Mouse (Mus musculus) gastrocnemius, postnatal 10 days (tissue): ENCODE results near the gene Gnpda2. TPM values are rescaled to one million over a fixed set of nuclear protein-coding genes. Genes with fewer than 3 reads are reported as not detected.

Experiments used
- DNase-seq: peaks from one replicate; pipeline ENCODE4 v3.0.0; 2021; ENCODE audit warnings: mixed read lengths
- long read RNA-seq, 2 experiments: library from polyadenylated mRNA; stranded (forward); transcript quantifications; one replicate each; pipeline ENCODE4 v2.0.0; 2021
- total RNA-seq, 2 experiments: library from RNA; stranded (reverse); gene quantifications; 2 replicates each; pipeline ENCODE4 v1.2.3; 2021

The Gnpda2 gene
- total RNA-seq, result 10 to 100 TPM in 1 of 2 experiments, 1 to 10 TPM in 1; 9.4 to 10.1 TPM
- long read RNA-seq, experiment 1, transcript Gnpda2-201 (7 exons, 1,894 nt), result major isoform, 9 of 12 reads
- long read RNA-seq, experiment 1, partial matches to known transcripts, result 1 of 12 reads
- long read RNA-seq, experiment 1, other reads (novel, unspliced or antisense), result 1 of 12 reads
- long read RNA-seq, experiment 2, transcript Gnpda2-201 (7 exons, 1,894 nt), result major isoform, 6 of 8 reads
- long read RNA-seq, experiment 2, partial matches to known transcripts, result 0 of 8 reads
- long read RNA-seq, experiment 2, other reads (novel, unspliced or antisense), result 0 of 8 reads

DNA sequence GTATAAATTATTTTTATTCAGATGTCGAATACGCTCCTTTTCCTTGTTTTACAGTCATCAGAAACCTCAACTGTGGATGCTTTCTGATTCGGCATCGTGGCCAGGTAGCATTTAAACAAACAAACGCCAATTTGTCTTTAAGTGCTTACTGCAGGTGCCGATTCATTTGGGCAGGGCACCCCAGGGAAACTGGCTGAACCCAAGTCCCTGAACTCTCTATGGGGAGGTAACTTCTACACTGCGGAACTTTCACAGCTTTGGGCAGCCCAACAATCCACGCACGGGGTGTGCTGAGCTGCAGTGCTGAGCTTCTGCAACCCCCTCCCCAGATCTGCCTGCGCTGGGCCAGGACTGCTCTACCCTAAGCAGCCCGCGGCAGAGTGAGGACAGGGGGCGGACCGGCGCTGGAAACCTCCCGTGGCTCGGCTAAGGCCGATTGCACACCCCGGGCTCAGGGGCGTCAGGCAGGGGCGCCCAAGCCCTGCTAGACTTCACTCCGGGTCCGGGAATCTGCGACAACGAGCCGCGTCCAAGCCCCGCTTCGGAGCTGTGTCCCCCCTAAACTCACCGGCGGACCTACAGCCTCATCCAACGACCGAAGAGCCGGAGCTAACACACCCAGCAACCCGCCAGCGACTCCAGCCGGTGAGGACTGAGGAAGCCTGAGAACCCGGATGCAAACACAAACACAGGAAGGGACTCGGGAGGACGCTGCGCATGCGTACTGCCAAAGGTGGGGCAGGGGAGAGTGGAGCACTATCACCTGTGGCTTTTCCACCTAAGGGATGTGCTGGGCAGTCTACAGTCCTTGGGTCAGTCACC lies at the start of gene Gnpda2:
TSS of gene Gnpda2 (minus strand) at position 701 of the 822 bp plus-strand sequence.
- peak; percentile 72 for DNase-seq

- DNase-seq, result no peak
These were observed 42.6 kb upstream of the Gnpda2 start for GRCm38 (mm10) chr5:69634766-69635165.

- no peak for DNase-seq
These were observed 28.8 kb upstream of the Gnpda2 start for GRCm38 (mm10) chr5:69620899-69621298.

GRCm38 (mm10) chr5:69613209-69613796 lies 21.2 kb upstream of the Gnpda2 start:
- no peak for DNase-seq

- no peak for DNase-seq
These were observed 8.9 kb upstream of the Gnpda2 start for GRCm38 (mm10) chr5:69601027-69601426.

- DNase-seq, result no peak
These were observed 34.7 kb downstream of the Gnpda2 start for GRCm38 (mm10) chr5:69557404-69557935.

DNA sequence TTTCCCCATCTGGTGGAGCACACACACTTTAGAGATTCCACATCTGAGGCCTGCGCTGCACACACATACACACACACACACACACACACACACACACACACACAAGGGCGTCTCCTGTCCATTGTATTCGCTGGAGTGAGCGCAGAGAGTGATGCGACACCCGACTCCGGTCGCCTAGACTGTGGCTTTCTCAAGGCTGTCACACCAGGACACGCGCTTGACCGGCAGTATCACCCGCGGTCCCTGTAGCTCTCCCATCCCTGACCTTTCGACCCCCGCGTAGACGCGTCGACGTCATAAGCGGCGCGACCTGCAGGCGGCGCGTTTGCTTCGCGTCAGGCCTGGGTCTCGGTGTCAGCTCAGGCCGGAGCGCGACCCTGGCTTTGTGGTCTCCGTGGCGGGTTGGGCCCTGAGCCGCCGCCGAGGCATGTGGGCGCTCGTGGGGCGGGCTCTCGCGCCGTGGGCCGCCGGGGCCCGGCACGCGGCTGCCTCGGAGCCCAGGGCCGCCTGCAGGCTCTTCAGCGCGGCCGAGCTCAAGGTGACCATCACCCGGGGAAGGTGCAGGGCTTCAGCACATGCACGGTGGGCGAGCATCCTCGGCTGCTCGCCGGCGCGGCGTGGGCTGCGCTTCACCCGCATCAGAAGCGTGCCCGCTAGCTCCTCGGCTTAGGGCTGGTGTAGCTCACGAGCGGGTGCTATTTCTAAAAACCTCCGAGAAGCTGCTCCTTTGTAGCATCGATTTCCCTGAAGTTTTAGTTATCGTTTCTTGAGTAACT lies 35.3 kb downstream of the Gnpda2 start, which contains the start of gene Guf1:
TSS of gene Guf1 (plus strand) at position 296 of the 776 bp plus-strand sequence.
- DNase-seq, result peak; percentile 95

- DNase-seq, result peak; percentile 14
These were observed 49.7 kb downstream of the Gnpda2 start, which contains the start of gene Yipf7 for GRCm38 (mm10) chr5:69542489-69542888. Gene Yipf7 (minus strand): TSS chr5:69542648.

DNA sequence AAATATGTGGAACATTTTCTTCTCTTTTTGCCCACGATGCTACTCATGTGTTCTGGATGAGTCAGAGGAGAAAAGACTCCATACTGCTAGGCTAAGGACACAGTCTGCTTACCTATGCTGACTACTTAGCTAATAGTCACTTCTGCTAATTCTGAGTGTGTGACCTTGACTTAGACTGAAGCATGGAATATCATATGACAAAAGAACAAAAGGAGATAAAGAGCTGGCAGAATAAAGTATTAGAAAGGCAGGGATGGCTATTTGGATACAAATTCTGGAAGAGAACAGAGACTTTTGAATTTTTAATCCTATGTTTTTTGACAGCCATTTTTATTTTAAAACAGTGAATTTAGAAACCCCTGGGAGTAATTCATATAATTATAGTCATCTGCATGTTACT lies 50.5 kb downstream of the Gnpda2 start:
- DNase-seq, result no peak

DNA sequence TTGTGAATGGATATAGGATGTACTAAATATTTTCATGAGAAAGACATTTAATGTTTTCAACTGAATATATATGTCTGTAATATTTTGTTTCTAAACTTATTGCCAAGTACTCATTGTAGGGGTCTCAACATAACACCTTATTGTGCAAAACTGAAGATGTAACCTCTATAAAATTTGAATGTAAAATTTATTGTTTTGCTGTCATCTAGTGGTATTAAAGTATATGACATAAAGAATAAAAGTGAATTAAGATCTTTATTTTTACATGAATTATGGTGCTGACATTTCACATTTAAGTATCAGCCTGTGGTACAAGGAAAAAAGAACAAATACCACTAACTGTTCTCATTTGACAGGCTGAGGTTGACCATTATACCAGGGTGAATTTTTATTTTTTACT lies 68.2 kb downstream of the Gnpda2 start:
- no peak for DNase-seq

Other genes with a start within 250 kb of the Gnpda2 start
- 10 to 100 TPM; 72.4 to 80.7 TPM for gene Yipf7, start 49.7 kb downstream of the Gnpda2 start, total RNA-seq
- 10 to 100 TPM; 18.4 to 20.8 TPM for gene Guf1, start 35.4 kb downstream of the Gnpda2 start, total RNA-seq